Mouse (Mus musculus): ENCODE data around the gene Ptpn13.

The Ptpn13 gene

DNA sequence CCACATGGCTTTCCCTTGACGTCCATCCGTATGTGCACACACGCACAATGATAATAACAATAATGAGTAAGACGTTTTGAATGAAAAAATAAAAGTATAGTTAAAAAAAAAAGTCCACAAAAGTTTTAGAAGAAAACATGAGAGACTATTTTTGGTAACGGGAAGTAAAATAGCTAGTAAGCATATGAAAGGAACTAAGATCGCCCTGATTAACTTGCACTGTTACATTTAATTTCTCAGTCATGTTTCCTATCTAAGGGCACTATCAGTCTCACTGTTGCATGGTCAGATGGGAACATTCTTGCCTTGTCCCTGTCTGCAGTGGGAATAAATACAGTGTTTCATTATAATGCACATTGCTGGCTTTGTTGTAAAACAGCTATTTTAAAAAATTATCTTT is 2.4 kb upstream of the Ptpn13 start:
- DNase-seq (ENCODE audit: extremely low read depth, low read depth, low spot score), result no peak

DNA sequence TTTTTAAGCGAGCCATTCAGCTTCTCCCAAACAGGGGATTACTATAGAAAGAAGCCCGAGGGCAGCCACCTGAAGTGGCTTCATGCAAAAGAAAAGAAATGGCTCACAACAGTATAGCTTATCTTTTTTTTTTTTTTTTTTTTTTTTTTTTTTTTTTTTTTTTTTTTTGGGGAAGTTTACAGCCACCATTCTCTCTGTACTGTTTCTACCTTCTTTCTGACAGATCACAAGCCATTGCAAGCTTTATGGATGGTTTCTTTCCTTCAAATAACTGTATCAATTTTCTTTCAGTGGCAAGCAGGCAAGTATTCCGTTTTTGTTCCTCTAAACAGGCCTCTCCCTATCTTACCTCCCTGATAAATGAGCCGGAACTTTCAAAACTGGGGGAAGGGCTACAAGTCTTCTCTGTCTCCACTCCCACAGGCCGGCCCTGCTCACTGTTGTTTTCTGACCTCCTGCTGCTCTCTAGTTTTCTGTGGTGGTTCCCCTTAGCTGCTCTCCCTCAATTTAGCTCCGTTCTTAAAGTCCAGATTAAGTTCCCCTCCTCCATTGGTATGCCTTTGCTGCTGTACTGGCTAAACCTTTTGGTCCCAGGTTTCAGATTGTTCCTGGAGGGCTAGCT is 1.6 kb upstream of the Ptpn13 start:
- no peak for DNase-seq (ENCODE audit: extremely low read depth, low read depth, low spot score)

DNA sequence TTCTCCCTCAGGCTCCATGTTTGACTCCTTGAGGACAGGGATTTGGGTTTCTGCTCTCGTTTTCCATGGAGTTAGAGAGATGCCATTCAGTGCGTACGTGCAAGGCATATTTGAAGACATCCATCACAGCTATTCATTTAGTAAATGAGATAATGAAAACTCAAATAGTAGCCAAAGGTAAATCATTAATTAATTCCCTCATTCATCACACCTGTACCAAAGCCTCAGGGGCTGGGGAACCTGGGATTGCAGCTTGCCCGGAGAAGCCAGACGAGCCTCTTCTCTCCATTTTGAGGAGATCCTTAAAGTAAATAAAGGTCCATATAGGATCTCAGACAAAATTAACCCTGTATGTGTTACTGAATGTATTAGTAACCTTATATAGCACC is 1.1 kb upstream of the Ptpn13 start:
- no peak for DNase-seq (ENCODE audit: extremely low read depth, low read depth, low spot score)

DNA sequence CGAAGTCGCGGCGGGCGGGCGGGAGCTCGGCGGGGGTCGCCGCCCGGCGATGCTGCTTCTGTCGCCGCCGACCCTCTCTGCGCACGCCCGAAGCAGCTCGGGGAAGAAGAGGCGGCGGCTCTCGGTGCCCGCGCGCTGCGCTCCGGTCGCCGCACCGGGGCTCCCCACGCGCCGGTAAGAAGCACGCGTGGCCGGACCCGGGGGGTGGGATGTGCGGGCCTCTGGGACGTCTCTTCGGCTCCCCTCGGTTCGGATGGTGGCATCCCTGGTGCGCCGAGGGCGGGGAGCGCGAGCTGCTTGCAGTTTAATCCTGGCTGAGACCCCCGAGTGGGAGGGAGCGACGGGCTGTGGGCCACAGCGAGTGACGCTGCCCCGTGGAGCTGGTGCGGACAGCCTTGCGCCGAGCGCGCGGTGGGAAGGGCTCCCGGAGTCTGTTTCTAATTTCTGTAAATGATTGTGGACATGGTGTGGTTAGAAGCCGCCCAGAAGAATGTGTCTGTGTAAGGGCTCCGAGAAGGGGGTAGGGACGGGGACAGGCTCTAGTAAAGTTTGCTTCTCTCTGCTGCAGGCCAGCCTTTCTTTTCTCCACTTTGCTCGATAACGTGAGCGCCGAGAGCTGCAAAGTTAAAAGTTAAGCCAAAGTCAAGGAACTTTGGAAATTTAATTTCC is 505 bp downstream of the Ptpn13 start:
- no peak for DNase-seq (ENCODE audit: extremely low read depth, low read depth, low spot score)

DNA sequence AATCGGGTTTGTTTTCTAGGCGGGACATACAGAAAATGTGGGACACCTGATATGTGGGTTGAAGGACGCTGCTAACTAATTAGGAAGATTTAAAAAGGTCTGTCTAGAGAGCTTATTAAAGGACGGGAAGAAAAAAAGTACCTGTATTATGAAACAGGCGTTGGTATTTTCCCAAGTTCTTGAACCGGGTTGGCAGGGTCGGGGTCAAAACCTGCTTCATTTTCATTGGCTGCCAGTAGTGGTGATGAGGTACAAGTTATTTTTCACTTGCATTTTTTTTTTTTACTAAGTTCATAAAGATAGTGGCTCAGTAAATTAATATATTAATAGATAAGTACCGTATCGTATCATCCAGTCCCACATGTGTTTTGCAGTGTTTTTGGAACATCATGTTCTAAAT is 1.3 kb downstream of the Ptpn13 start:
- DNase-seq (ENCODE audit: extremely low read depth, low read depth, low spot score), result no peak

DNA sequence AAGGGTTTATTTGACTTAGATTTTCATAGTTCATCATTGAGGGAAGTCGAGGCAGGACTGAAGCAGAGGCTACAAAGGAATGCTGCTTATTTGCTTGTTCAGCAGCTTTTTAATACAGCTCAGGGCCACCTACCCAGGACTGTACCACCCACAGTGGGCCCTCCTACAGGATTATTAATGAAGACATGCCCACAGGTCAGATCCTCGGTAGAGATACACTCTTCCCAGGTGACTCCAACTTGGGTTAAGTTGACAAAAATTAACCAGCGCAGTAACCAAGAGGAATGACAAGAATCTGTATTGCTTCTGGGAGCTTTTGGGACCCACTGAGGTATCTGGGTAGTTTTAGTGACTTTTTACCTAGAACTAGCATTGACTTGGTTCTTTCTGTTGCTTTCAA is 6.0 kb downstream of the Ptpn13 start:
- no peak for DNase-seq (ENCODE audit: extremely low read depth, low read depth, low spot score)

DNA sequence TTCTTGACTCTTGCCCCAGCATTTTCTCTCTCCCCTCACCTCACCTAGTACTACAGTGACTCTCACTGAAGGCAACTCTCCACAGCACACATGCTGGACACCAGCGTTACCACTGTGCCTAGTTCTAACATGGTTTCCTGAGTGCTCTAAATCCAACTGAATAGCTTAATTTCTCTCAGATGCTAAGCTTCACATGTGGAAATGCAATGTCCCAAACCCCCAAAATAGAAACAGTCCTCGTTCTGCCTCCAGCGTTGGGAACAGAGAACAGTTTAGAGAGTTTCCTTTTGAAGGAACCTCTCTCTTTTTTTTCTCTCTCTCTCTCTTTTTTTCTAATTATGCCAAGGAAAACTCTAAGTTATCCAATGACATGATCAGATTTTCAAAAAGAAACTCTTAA is 6.5 kb downstream of the Ptpn13 start:
- no peak for DNase-seq (ENCODE audit: extremely low read depth, low read depth, low spot score)

DNA sequence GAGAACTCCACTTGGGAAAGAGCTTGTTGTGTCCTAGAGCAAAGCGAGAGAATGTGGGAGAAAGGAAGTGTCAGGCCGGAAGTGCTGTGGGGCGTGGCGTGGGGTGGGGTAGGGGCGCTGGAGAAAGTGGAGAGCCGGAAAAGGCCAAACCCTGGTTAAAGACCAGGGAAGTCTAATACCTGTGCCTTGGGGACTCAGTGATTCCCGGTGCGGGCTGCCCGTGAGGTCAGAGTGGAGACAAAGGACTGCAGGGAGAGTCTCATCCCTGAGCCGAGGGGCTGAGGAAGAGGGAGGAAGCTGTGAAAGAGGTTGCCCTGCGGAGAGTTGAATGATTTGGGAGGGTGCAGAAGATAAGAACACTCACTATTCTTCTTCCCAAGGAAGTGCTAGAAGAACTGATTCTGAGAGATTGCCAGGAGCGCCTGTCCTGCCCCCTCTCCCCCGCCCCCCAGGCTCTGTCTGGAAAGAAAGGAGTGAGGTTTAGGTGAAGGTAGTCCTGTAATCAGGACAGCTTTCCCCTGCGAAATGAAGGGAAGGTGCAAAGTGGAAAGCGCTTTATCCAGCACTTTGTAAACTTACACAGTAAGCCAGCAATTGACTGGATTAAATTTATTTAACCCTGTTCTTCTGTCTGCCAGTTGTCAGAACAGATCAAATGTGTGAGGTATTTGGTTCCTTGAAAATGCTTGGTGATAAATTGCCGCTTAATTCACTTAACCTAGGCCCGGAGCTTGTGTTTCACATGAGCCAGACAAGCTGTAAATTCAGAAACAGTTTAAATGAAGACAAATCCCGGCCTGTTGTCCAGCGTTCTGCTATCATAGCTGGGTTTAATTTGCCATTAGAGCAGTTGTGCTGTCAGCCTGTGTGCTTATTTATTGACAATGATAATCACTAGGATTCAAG is 11.3 kb downstream of the Ptpn13 start:
- DNase-seq (ENCODE audit: extremely low read depth, low read depth, low spot score), result no peak

DNA sequence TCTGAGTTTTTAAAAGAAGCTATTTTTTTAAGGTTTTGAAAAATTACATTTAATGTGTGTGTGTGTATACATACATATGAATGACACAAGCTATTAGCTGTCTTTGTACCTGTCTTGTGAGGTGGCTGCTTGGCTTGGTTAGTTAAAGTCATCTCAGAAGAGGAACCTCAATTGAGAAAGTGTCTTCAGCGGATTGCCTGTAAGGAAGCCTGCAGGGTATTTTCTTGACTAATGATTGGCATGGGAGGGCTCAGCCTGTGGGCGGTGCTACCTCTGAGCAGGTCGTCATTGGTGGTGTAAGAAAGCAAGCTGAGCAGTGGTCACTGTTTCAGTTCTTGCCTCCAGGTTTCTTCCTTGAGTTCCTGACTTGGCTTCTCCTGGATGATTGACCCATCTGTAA is 12.7 kb downstream of the Ptpn13 start:
- DNase-seq (ENCODE audit: extremely low read depth, low read depth, low spot score), result no peak

DNA sequence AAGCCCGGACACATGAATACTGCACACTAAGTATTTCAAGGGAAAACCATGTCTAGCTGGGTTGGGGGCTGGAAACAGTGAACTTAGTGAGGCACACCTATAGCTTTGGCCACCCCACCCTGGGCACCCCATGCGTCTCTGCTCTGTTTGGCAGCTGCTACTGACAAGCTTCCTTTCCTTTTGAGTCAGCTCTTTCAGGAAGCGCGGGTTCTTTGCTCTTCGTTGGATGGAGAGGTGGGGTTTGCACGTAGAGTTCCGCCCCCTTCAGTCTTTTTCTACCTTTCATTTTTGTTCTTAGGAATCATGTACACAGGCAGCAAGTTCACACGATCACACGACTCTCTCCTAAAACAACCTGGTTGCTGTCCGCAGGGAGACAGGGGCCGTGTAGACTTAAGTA is 14.2 kb downstream of the Ptpn13 start:
- DNase-seq (ENCODE audit: extremely low read depth, low read depth, low spot score), result no peak

DNA sequence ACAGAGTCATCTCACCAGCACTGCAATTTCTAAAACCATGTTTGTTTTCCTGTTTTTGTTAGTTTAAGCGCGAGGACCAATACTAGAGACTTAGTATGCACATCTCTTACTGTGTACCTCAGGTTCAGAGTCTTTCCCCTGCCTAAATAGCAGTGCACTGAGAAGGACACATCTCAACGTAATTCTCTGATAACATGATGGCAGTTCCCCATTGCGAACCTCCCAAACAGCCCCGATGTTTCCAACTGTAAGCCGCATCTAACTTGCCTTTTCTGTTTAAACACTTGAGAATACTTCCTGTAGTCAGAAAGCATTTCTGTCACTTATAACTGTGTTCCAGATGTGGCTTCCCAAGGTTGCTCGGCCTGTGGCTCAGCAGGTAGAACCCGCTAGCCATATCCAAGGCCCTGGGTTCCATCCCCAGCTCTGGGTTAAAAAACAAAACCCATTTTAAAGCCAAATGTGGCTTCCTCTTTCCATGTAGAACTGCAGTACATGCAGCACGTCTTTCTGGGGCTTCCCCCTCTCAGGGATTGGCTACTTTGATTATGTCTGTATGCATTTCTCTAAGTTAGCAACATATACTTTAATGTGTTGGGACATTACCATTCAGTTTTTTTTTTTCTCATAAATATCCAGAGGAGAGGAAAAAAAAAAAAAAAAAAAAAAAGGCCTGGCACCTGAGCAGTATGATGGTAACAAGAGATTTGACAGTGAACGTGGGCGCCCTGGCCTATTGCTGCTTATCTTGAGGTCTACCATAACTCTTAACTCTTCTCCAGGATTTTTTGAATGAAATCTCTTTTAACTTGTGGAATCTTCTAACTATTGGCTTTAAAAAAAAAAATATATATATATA is 15.7 kb downstream of the Ptpn13 start:
- no peak for DNase-seq (ENCODE audit: extremely low read depth, low read depth, low spot score)

DNA sequence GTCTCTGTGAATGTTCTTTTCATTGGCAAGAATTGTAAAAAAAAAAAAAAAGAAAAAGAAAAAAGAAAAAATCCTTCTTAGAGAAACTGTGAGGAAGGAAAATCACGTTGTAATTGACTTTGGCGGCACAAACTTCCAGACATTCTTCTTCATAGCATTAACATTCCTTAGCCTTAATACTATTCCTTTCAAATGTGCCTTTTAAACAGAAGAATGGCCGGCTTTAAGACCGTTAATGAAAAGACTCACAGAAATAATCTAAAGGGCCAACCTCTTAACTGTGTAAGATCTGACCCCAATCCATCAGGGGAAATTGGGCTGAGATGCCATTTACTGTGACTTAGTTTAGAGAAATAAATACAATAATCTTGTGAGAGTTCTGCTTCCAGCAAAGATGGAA is 16.7 kb downstream of the Ptpn13 start:
- DNase-seq (ENCODE audit: extremely low read depth, low read depth, low spot score), result no peak

DNA sequence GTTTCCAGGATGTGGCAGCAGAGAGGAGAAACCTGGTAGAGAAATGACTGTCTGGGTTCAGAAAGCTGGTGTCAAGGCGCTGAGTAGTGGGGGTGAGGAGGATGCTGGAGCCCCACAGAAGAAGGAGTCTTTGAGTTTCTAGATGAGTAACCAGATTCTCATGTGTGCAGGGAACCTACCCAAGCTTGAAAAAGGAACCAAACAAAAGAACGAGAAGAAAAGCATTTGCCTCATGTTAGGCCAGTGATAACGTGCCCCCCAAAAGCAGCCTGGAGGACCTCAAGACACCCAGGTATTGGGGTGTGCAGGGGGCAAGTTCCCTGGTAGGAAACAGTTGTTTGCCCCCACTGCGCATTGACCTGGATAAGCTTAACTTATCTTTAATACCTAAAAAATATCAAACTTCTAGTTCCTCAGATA is 17.3 kb downstream of the Ptpn13 start:
- no peak for DNase-seq (ENCODE audit: extremely low read depth, low read depth, low spot score)

DNA sequence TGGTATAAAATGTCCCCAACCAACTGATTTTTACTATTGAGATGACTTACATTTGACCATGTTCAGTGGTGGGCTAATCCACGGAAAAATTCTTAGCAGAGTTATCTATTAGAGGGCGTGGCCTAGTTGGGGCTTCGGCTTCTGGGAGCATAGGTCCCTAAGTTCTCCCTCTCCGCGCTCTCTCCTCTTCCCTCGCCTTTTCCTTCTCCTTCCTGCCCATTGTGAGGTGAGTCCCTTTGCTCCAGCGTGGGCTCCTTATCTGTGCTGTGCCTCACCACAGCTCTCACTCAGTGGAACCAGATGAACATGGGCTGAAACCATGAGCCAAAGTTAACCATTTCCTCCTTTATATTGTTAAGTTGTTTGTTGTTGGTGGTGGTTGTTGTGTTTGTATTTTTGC is 17.9 kb downstream of the Ptpn13 start:
- no peak for DNase-seq (ENCODE audit: extremely low read depth, low read depth, low spot score)

DNA sequence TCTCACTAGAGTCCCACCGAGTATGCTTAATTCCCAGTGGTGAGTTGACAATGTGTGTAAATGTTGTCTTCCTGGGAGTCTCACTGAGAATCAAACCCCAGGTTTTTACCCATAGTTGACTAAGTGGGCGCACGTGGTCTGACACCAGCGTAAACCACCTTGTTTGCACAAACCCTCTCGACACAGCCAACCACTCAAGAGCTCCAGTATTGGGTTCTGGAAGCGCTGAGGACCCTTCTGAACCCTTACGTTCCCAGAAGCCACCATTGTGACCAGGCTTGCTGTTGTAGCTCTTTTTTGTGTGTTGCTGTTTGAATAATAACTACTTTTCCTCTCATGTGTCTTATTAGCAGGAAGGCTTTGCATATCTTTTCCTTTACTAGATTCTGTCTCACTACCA is 20.4 kb downstream of the Ptpn13 start:
- no peak for DNase-seq (ENCODE audit: extremely low read depth, low read depth, low spot score)

DNA sequence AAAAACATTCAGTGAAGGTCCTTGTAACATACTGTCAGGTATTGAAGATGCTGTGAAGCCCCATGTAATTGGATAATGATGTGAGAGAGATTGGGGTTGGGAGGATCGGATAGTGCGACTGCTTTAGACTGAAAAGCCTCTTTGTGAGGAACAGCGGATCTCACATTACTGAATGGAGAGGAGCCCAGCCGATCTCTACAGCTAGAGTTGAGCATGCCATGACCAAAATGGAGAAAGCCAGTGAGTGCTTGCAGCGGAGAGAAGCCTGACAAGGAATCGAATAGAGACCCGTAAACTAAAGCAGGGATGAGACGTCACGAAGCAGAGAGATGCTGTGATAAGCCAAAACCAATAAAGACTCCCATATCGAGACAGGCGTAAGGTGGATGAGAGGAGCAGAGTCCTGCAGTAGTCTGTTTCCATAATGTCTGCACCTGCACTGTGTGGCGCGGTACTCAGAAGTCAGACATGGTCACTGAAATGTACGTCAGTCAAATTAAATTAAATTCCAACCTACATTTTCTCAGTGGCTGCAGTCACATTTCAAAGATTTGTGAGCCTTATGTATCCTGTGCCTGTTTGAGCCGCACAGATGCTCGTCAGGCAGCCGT is 22.9 kb downstream of the Ptpn13 start:
- DNase-seq (ENCODE audit: extremely low read depth, low read depth, low spot score), result no peak

DNA sequence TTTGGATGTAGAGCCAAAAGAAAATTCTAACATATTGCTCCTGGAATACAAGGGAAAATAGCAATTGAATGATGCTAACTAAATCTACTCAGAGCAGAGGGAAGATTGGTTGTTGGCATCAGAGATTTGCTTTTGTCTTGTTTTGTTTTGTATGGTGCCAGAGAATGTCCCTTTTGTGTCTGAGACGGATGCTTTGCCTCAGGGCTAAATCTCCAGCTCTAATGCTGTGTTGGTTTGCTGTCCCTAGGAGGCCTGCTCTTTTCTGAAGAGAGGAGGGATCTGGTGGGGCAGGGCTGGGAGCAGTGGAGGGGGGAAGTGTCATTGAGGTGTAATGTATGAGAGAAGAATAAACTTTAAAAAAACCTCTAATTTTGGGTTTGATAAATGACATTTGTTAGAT is 23.5 kb downstream of the Ptpn13 start:
- DNase-seq (ENCODE audit: extremely low read depth, low read depth, low spot score), result no peak

DNA sequence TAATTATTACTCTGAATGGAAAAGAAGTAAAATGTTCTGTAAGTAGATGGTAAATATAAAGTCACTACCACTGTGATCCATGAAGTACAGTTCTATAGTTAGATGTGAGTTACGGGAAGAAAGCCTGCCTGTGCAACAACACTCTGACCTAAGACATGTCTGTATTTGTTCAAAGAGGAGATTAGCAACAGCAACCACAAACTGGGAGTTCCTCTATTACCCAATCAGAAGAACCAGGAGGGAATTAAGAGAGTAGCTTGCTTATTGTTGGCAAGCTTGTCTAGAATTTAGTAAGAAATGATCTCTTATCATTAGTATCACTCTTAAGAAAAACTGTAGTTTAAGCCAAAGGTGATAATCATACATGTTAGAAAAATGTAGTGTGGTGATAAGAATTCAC is 25.7 kb downstream of the Ptpn13 start:
- peak; percentile 89 for DNase-seq (ENCODE audit: extremely low read depth, low read depth, low spot score)

DNA sequence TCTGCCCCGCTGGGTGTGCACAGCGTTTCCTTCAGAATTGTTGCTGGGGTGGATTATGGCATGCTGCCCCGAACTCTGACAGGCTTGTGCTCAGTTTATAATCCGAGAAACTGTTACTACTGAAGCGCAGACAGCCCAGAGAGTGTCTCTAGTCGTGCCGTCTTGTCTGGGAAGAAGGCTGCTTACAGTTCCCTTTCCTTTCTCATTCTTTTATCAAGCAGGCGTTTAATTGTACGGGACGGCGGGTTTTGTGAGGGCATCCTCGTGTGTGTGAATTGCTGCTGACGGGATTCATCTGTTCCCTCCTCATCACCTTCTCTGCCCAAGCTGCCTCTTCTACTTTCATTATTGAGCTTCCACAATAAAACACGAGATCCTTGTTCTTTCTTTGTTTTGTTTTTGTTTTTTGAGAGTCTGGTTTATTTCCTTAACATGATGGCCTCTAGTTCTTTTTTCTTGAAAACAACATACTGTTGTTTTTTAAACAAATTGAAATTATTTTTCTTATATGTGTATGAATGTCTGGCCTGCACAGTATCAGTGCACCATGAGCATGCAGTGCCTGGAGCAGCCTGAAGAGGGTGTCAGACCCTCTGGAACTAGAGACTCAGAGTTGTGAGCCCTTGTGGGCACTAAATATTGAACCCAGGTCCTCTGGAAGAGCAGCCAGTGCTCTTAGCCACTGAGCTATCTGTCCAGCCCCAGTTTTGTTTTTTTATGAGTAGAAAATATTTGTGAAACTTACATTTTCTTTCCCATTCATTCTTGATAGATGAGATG is 28.6 kb downstream of the Ptpn13 start:
- no peak for DNase-seq (ENCODE audit: extremely low read depth, low read depth, low spot score)

DNA sequence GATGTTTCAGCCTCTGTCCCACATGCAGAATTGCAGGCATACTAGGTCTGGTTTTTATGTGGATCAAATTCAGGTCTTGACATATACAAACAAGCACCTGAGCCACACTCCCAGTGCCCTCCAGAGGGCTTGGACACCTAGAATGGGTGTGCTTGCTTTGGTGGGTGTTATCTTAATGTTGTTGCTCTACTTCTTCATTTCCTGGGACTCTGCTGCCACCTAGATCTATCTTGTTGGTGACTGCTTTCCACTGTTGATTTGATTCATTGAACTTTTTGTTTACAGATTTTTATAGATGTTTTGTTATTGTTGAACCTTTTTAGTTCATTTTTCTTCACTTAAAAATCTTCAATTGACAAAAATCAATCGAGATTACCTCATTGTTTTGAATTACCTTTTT is 31.8 kb downstream of the Ptpn13 start:
- DNase-seq (ENCODE audit: extremely low read depth, low read depth, low spot score), result no peak

All from fat pad, adult 2 months (tissue).